Mouse (Mus musculus) layer of hippocampus, adult 11-12 months (tissue): ENCODE measurements at regions not wholly inside any gene's neighbourhood (a gene's known extent, or its start where the extent isn't known, plus 50 kb on each side); places are given as distances from the start of the nearest gene placed in this dataset.
A peak's percentile ranks its signal among the peaks of the same experiment; 100 is the strongest.

Experiments
- DNase-seq: peaks from one replicate; pipeline ENCODE4 v3.0.0; 2022; ENCODE audit warnings: low spot score

GRCm38 (mm10) chr19:28205691-28206090 lies 194.7 kb upstream of the Rfx3 start:
- no peak for DNase-seq

- DNase-seq = no peak
Measured at GRCm38 (mm10) chr19:28203719-28204118, 192.8 kb upstream of the Rfx3 start.

GRCm38 (mm10) chr19:28199385-28199784 lies 188.4 kb upstream of the Rfx3 start:
- no peak for DNase-seq

DNA sequence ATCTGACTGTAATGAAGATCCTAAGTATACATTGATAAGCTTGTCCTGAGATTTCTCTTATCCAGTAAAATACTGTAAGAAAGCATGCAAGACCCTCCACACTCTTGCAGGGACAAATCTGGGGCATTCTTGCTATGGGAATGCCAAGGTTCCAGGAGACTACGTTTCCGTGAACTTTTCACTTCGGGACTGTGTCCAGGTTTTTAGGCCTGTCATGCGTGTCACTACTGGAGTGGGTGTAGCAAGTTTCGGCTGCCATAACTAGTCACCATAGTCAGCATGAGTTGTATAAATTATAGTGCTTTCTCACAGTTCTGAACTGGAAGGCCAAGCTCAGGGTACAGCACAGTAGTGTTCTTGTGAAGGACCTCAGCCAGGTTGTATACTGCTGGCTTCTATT lies 185.9 kb upstream of the Rfx3 start:
- no peak for DNase-seq

DNA sequence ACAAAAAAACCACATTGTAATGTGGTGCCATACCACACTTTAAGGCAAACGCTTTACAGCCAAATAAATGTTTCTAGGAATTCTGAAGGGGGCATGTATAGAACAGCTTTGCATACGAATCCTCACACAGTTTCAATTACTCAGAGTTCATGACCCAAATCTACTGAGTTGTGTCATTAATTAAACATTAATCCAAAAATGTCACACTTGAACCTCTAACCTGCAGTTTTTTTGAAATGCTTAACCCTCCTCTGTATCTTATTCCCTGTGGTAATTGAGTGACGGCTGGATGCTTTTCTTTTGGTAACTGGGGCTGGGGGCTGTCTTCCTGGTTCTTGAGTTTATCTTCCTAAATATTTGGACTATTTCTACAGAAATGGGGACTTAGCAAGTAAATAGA lies 181.3 kb upstream of the Rfx3 start:
- DNase-seq = no peak

GRCm38 (mm10) chr19:28191428-28192116 lies 180.6 kb upstream of the Rfx3 start:
- DNase-seq = no peak

DNA sequence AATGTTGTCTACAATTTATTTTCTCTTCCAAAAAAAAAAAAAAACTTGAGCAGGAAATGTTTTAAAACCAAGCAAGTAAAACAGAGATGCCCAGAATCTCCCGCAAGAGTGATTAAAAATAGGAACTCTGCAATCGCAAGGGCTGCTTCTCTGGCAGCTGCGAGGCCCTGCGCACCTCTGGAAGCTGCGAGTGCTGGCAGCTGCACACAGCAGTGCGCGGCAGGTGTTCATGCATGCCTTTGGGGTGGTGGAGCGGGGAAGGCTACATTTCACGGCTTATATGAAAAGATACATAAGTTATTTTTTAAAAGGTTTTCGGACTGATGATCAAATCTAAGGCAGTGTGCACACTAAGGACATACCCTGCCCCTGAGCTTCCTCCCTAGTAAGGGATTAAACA lies 179.3 kb upstream of the Rfx3 start:
- DNase-seq = no peak

DNA sequence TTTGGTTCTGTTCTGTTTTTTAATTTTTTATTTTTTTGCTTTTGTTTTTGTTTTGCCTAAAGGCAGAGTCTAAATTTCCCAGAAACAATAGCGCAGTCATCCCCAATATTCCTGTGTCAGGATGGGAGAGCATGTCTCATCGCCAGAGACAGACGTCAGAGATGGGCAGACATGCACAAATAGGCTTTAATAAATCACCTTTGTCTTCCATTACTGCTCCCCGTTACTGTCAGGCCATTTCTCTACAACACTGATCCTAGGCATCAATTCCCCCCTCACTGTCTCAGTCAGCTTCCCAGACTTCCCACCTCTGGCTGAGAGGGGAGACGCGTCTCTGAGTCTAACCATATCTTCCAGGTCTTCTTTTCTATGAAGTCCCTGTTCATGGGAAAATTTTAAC lies 177.4 kb upstream of the Rfx3 start:
- no peak for DNase-seq

DNA sequence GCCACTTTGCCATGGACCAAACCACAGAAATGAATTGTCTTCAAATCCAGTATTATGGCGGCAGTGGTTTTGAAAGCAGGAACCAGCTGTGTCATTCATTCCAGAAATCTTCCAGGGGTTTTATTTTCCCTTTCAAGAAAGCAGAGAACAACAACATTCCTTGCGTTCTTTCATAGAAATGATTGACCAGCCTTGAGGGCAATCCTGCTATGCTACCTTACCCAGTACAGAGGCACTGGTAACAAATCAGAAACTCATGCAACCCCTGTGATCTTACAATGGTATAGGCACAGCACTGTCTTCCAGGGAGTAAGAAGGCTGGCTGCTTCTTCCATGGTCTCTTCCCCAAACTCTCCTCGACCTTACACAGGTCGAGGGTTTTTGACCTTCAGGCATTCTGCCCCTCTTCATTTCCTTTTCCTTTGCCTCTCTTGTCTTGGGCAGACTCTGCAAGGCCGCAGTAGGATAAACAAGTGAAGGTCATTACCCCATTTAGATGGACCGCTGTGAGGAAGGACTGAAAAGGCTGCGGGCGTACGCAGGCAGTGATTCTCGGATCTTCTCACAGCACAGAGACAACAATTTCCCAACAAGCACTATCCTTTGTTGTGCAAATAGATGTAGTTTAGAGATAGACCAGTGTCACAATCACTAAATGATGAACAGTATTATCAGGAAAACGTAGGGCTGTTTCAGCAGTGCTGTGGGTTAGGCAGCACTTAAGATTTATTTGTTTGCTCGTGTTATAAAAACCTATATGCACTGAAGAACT lies 171.6 kb upstream of the Rfx3 start:
- no peak for DNase-seq

DNA sequence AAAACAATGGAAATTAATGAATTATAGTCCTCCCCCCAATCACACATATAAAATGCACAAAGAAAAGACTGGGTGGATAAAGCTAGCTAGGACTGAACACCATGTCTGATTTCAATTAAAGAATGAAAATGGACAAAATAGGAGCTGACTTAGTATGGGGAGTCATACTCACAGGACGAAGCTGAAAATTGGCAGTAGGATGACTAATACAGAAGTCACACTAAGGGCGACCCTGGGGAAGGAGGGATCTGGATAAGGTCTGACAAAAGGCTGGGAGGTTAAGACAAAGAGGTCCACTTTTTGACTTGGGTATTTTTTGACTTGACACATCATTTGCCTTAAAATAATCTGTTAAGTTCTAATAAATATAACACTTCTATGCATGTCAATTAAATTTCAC lies 170.2 kb upstream of the Rfx3 start:
- DNase-seq = no peak

- DNase-seq = peak; percentile 43
Measured at GRCm38 (mm10) chr19:28178114-28178513, 167.1 kb upstream of the Rfx3 start.

- no peak for DNase-seq
Measured at GRCm38 (mm10) chr19:28176821-28177220, 165.9 kb upstream of the Rfx3 start.

DNA sequence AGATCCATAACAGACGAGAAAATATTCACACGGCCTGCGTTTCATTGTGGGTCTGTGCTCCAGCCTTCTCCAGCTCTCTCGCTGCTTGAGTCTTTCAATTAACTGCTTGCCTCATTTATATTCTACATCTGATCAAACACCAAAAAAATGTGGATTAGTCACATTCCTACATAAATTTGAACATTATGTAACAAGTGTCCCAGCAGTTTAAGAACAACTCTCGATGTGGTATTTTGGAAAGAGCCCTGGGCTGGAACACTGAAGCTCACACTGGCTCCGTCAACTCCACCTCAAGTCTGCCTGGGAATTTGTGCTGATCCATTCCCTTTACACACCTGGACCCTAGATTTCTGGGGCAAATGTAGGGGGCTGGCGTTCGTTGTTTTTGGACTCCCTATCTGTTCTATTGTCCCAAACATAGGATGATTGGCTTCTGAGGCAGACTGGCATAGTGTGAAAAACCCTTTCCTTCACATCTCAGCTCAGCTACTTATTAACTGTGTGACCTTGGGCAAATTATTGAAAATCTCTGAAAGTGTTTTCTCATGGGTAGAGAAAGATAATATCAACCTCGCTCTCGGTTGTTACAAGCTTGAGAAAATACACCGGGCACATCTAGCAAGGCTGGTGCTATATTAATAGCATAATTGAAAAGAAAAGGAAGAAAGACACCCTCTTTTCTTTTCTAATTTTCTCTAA lies 161.0 kb upstream of the Rfx3 start:
- no peak for DNase-seq

GRCm38 (mm10) chr19:28167451-28168165 lies 156.6 kb upstream of the Rfx3 start:
- DNase-seq = no peak

DNA sequence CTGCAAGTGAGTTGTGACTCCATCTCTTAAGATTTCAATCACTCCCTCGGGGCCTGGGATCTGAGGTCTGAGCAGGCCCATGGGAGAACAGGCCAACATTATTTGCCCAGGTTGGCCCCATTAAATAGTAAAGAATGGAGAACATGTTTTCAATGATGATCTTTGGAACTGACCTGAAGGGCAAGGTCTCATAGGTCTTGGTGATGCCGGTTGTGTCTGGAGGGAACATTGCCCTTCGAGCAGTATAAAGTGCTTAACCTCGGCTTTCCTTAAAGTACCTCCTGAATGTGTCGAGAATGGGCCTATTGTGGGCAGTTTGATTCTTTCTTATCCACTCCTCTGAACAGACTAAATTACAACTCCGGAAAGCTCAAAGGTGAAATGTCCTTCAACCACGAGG lies 155.7 kb upstream of the Rfx3 start:
- DNase-seq = no peak

- DNase-seq = peak; percentile 68
Measured at GRCm38 (mm10) chr19:28165901-28166361, 155.0 kb upstream of the Rfx3 start.

GRCm38 (mm10) chr19:28163195-28163594 lies 152.2 kb upstream of the Rfx3 start:
- DNase-seq = no peak

GRCm38 (mm10) chr19:28160582-28160981 lies 149.6 kb upstream of the Rfx3 start:
- no peak for DNase-seq

GRCm38 (mm10) chr19:28157196-28157595 lies 146.2 kb upstream of the Rfx3 start:
- DNase-seq = peak; percentile 57

GRCm38 (mm10) chr19:28137581-28137980 lies 126.6 kb upstream of the Rfx3 start:
- peak; percentile 53 for DNase-seq

GRCm38 (mm10) chr19:28134806-28135205 lies 123.8 kb upstream of the Rfx3 start:
- DNase-seq = no peak
